Mouse (Mus musculus) forebrain, embryonic 15.5 days (tissue): ENCODE measurements at regions not wholly inside any gene's neighbourhood (a gene's known extent, or its start where the extent isn't known, plus 50 kb on each side); places are given as distances from the start of the nearest gene placed in this dataset.
A peak's percentile ranks its signal among the peaks of the same experiment; 100 is the strongest.

Experiments
- ATAC-seq: fragments of 200-750 bp; cut with Nextera tagmentation; replicated peaks from 2 replicates; pipeline ENCODE4 v1.8.0; 2017; ENCODE audit warnings: mild to moderate bottlenecking, moderate TSS enrichment, moderate library complexity
- H3K27ac ChIP-seq: fragments of 300-500 bp; sonication (generic); replicated peaks from 2 replicates; pipeline ENCODE4 v1.5.1; 2015; ENCODE audit warnings: mild to moderate bottlenecking, inconsistent platforms
- H3K27me3 ChIP-seq: fragments of 300-500 bp; sonication (generic); 2 replicates; pipeline ENCODE4 v1.6.1; 2015; ENCODE audit warnings: inconsistent platforms
- H3K36me3 ChIP-seq: fragments of 300-500 bp; sonication (generic); 2 replicates; pipeline ENCODE4 v1.6.1; 2015; ENCODE audit warnings: mild to moderate bottlenecking, inconsistent platforms
- H3K4me1 ChIP-seq: fragments of 300-500 bp; sonication (generic); 2 replicates; pipeline ENCODE4 v1.6.1; 2015; ENCODE audit warnings: inconsistent platforms
- H3K4me2 ChIP-seq: fragments of 300-500 bp; sonication (generic); replicated peaks from 2 replicates; pipeline ENCODE4 v1.6.1; 2015; ENCODE audit warnings: mild to moderate bottlenecking, inconsistent platforms
- H3K4me3 ChIP-seq: fragments of 300-500 bp; sonication (generic); 2 replicates; pipeline ENCODE4 v1.5.1; 2015; ENCODE audit warnings: mild to moderate bottlenecking, inconsistent platforms
- H3K9ac ChIP-seq: fragments of 300-500 bp; sonication (generic); replicated peaks from 2 replicates; pipeline ENCODE4 v1.6.1; 2015; ENCODE audit warnings: mild to moderate bottlenecking, inconsistent platforms
- H3K9me3 ChIP-seq: fragments of 300-500 bp; sonication (generic); 2 replicates; pipeline ENCODE4 v1.6.1; 2016; ENCODE audit warnings: inconsistent platforms
- WGBS: fragments of 180-500 bp; shearing (Covaris S2); methylation state at CpG from one replicate; pipeline ENCODE4 v1.1.7; 2015; ENCODE audit warnings: mixed read lengths; 5-methylcytosine and 5-hydroxymethylcytosine counted together

DNA sequence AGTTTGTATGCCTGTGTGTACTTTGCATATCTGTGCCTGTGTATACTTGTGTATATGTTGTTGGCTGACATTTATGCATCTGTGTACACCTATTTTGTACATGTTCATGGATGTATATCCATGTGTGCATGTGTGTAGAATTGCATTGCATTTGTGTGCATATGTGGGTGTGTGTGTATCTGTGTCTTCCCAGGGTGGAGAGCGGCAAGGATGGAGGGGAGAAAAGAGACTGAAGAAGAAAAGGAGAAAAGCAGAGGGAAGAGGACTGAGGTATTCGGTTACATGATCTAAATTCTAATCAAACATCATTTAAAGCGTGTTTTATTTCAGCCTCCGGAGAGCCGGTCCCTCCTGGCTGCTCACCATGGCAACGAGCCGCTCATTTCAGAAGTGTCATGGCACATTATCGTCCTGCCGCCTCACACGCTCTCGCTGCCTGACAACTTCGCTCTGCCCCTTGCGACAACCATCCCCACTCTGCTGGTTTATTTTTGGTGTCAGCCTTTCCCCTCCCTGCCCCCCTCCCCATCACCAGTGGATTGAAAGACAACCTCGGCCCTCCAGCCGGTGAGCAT, 58.6 kb downstream of the Mrm1 start:
- H3K4me3 ChIP-seq, result peak overlapping the region; percentile 9; the same call in 1 of the 2 replicates
- H3K27me3 ChIP-seq, result peaks cover 39% of the 10 kb centered on the region
- H3K4me2 ChIP-seq, result peak overlapping the region; percentile 38
- H3K9ac ChIP-seq, result no peak overlapping the region
- peak overlapping the region; percentile 71 for H3K27ac ChIP-seq
- 8% methylated on average over 15 of the region's 15 CpGs for WGBS
- no peaks in the 10 kb centered on the region for H3K36me3 ChIP-seq
- no peaks in the 10 kb centered on the region for H3K9me3 ChIP-seq
- ATAC-seq, result peak; percentile 80
- peaks cover 32% of the 10 kb centered on the region for H3K4me1 ChIP-seq

DNA sequence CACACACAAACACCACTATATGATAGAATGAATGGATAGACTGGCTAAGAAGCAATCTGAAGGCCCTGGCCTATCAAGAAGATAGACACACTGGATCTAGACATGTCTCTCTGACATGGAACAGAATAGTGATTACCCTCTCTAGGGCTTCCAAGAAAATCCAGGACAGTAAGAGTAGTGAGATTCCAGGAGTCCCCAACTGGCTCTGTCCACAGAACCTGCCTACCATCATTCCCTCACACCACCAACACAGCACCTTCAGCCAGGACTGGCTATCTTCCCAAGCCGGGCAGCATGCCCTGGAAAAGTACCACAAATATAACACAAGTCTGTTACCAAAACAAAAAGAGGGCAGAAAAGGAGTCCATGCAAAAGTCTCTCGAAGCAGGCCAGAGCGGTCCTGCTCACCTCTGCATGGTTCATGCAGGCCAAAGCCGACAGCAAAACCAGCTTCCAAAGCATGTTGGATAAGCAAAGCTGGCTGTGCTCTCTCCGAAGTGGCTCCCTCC, 59.8 kb downstream of the Mrm1 start:
- Histone ChIP-seq H3K9ac (no peak overlapping the region), H3K27me3 (peaks cover 28% of the 10 kb centered on the region), H3K4me1 (peaks cover 27% of the 10 kb centered on the region), H3K4me2 (no peak overlapping the region), H3K36me3 (no peaks in the 10 kb centered on the region), H3K9me3 (no peaks in the 10 kb centered on the region), H3K4me3 (no peak overlapping the region), H3K27ac (no peak overlapping the region)
- ATAC-seq, result no peak
- 78% methylated on average over 5 of the region's 5 CpGs for WGBS

GRCm38 (mm10) chr11:84752007-84752406, 67.3 kb downstream of the Mrm1 start:
- Histone ChIP-seq H3K9me3 (no peaks in the 10 kb centered on the region), H3K27ac (no peak overlapping the region), H3K36me3 (no peaks in the 10 kb centered on the region), H3K9ac (no peak overlapping the region), H3K4me1 (no peaks in the 10 kb centered on the region), H3K4me2 (no peak overlapping the region), H3K27me3 (peaks cover 12% of the 10 kb centered on the region), H3K4me3 (no peak overlapping the region)
- WGBS, result 79% methylated on average over 6 of the region's 6 CpGs
- ATAC-seq, result no peak

- Histone ChIP-seq H3K4me3 (no peak overlapping the region), H3K9me3 (no peaks in the 10 kb centered on the region), H3K9ac (no peak overlapping the region), H3K4me1 (no peaks in the 10 kb centered on the region), H3K36me3 (no peaks in the 10 kb centered on the region), H3K27ac (no peak overlapping the region), H3K27me3 (peaks cover 11% of the 10 kb centered on the region), H3K4me2 (no peak overlapping the region)
- 36% methylated on average over 12 of the region's 12 CpGs for WGBS
- ATAC-seq, result no peak
Measured at GRCm38 (mm10) chr11:84749490-84750349, 69.6 kb downstream of the Mrm1 start.

- ATAC-seq, result no peak
- Histone ChIP-seq H3K9me3 (no peaks in the 10 kb centered on the region), H3K27me3 (peaks cover 11% of the 10 kb centered on the region; the same call in 1 of the 2 replicates), H3K9ac (no peak overlapping the region), H3K36me3 (no peaks in the 10 kb centered on the region), H3K4me3 (no peak overlapping the region), H3K27ac (no peak overlapping the region), H3K4me2 (no peak overlapping the region), H3K4me1 (peaks cover 8% of the 10 kb centered on the region; the same call in 1 of the 2 replicates)
- WGBS, result 9% methylated on average over 17 of the region's 17 CpGs
Measured at GRCm38 (mm10) chr11:84738769-84739589, 80.3 kb downstream of the Mrm1 start.

DNA sequence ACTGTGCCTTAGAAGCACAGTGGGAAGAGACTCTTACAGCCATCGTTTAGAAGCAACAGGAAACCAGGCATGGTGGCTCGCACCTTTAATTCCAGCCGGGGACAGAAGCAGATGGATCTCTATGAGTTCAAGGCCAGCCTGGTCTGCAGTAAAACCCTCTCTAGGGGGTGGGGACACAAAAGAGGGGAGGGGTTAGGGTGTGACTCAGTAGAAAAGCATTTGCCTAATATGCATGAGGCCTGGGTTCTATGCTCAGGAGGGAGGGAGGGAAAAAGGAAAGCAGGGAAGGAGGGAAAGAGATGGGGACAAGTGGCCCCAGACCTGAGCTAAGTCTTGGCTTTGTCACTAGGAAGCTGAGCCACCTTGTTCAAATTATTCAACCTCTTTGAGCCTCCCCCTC, 81.2 kb downstream of the Mrm1 start:
- Histone ChIP-seq H3K27me3 (peaks cover 11% of the 10 kb centered on the region; the same call in 1 of the 2 replicates), H3K36me3 (no peaks in the 10 kb centered on the region), H3K4me1 (peaks cover 8% of the 10 kb centered on the region; the same call in 1 of the 2 replicates), H3K9me3 (no peaks in the 10 kb centered on the region), H3K4me3 (no peak overlapping the region), H3K9ac (no peak overlapping the region), H3K4me2 (no peak overlapping the region), H3K27ac (no peak overlapping the region)
- no peak for ATAC-seq
- 66% methylated on average over 3 of the region's 3 CpGs for WGBS

- H3K27ac ChIP-seq, result no peak overlapping the region
- H3K4me2 ChIP-seq, result no peak overlapping the region
- H3K4me3 ChIP-seq, result no peak overlapping the region
- 0 out of 2 replicates have a peak, but pooled peaks cover 3% of the 10 kb centered on the region for H3K4me1 ChIP-seq
- 73% methylated on average over 6 of the region's 6 CpGs for whole genome bisulfite sequencing
- ATAC-seq, result no peak
- H3K27me3 ChIP-seq, result peaks cover 5% of the 10 kb centered on the region; the same call in 1 of the 2 replicates
- H3K36me3 ChIP-seq, result no peaks in the 10 kb centered on the region
- no peaks in the 10 kb centered on the region for H3K9me3 ChIP-seq
- H3K9ac ChIP-seq, result no peak overlapping the region
Measured at GRCm38 (mm10) chr11:84731890-84732289, 87.4 kb downstream of the Mrm1 start.

DNA sequence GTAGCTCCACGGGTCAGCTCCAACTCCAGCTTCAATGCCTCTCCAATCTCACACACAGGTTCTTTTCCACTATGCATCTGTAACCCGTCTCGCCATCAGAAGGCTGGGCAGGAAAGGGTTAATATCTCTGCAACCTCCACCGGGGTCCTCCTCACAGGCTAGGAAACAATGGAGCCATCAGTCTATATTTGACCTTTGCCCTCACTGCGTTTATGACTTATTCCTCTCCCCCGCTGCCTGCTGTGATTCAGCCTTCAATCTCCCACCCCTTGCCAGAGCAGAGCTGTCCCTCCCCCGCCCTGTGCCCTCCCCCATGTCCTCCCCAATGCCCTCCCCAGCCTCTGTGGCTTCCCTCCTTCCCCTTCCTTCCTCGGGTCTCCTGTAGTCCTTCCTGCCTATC, 89.1 kb downstream of the Mrm1 start:
- Histone ChIP-seq H3K4me1 (0 out of 2 replicates have a peak, but pooled peaks cover 3% of the 10 kb centered on the region), H3K4me3 (no peak overlapping the region), H3K27me3 (peaks cover 8% of the 10 kb centered on the region; the same call in 1 of the 2 replicates), H3K9me3 (no peaks in the 10 kb centered on the region), H3K9ac (no peak overlapping the region), H3K27ac (no peak overlapping the region), H3K4me2 (no peak overlapping the region), H3K36me3 (no peaks in the 10 kb centered on the region)
- no peak for ATAC-seq
- WGBS, result 27% methylated on average over 8 of the region's 8 CpGs

GRCm38 (mm10) chr11:84729189-84729588, 90.1 kb downstream of the Mrm1 start:
- Histone ChIP-seq H3K27ac (no peak overlapping the region), H3K4me1 (no peaks in the 10 kb centered on the region), H3K27me3 (peaks cover 18% of the 10 kb centered on the region), H3K9ac (no peak overlapping the region), H3K4me3 (no peak overlapping the region), H3K9me3 (no peaks in the 10 kb centered on the region), H3K4me2 (no peak overlapping the region), H3K36me3 (no peaks in the 10 kb centered on the region)
- WGBS, result 13% methylated on average over 2 of the region's 2 CpGs
- no peak for ATAC-seq

- 61% methylated on average over 18 of the region's 18 CpGs for WGBS
- no peaks in the 10 kb centered on the region for H3K9me3 ChIP-seq
- H3K27me3 ChIP-seq, result peaks cover 37% of the 10 kb centered on the region
- no peak overlapping the region for H3K9ac ChIP-seq
- H3K4me3 ChIP-seq, result no peak overlapping the region
- H3K4me1 ChIP-seq, result no peaks in the 10 kb centered on the region
- no peak overlapping the region for H3K4me2 ChIP-seq
- ATAC-seq, result no peak
- no peaks in the 10 kb centered on the region for H3K36me3 ChIP-seq
- H3K27ac ChIP-seq, result no peak overlapping the region
Measured at GRCm38 (mm10) chr11:84725936-84726613, 93.2 kb downstream of the Mrm1 start.

- no peak for ATAC-seq
- peaks cover 37% of the 10 kb centered on the region for H3K27me3 ChIP-seq
Measured at GRCm38 (mm10) chr11:84725177-84725792, 94.0 kb downstream of the Mrm1 start.

More at GRCm38 (mm10) chr11:84725177-84725792, 94.0 kb downstream of the Mrm1 start:
- H3K36me3 ChIP-seq, result no peaks in the 10 kb centered on the region
- H3K4me1 ChIP-seq, result no peaks in the 10 kb centered on the region
- no peak overlapping the region for H3K9ac ChIP-seq
- no peak overlapping the region for H3K27ac ChIP-seq
- no peak overlapping the region for H3K4me2 ChIP-seq
- no peak overlapping the region for H3K4me3 ChIP-seq
- whole genome bisulfite sequencing, result 48% methylated on average over 11 of the region's 11 CpGs
- H3K9me3 ChIP-seq, result no peaks in the 10 kb centered on the region
